Mouse (Mus musculus): ENCODE data around the gene Gm5108. TPM values are rescaled to one million over a fixed set of nuclear protein-coding genes. Genes with fewer than 3 reads are reported as not detected.

The Gm5108 gene
- not detected in 2 replicates for polyA plus RNA-seq (2015; fragmentation: Nextera tagmentation; extraction: Ambion mirVana)

DNA sequence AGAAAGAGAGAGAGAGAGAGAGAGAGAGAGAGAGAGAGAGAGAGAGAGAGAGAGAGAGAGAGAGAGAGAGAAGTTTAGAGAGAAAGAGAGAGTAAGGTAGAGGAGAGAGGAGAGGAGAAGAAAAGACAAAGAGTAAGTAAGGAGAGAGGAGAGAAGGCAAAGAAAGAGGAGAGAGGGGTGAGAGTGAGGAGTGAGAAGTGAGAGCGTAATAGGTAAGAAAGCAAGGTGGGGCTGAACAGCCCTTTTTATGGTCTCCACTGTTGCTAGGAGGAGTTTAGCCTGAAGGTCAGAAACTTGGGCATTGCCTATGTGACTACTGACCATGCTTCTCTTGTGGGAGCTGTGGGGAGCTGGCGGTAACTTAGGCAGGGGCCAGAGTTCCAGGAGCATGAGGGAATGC is at the start of gene Gm5108:
Gene Gm5108 (plus strand): TSS at position 301 of the 400 bp plus-strand sequence.
- ATAC-seq (replicated peaks) = no peak
- Histone ChIP-seq H3K4me1 (no peaks in the 10 kb centered on the region), H3K4me3 (no peak within 1 kb of the TSS), H3K4me2 (no peak within 1 kb of the TSS), H3K36me3 (replicated peaks) (no peaks in the 10 kb centered on the region), H3K27me3 (replicated peaks) (no peaks in the 10 kb centered on the region), H3K9me3 (no peaks in the 10 kb centered on the region), H3K27ac (no peak within 1 kb of the TSS), H3K9ac (no peak within 1 kb of the TSS)
- WGBS = 91% methylated on average over 2 of the region's 2 CpGs

DNA sequence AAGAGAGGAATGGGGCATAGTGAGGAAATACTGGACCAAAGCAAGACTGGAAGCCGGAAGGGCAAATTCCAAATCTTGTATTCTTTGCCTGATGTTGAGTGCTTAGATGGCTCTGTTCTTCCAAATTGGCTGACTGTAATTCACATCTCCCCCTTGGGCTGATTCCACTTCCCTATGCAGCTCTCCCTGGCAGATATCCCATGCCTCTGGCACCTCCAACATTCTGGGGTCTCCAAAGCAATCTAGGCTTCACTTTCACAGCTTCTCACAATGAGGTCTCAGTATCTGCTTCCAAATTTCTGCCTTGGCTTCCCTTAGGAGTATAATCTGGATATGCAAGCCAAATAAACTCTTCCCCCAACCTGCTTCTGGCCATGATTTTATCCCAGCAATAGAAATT is 42.5 kb upstream of the Gm5108 start:
- H3K36me3 ChIP-seq (replicated peaks) = no peaks in the 10 kb centered on the region
- H3K9ac ChIP-seq = no peak overlapping the region
- H3K9me3 ChIP-seq = no peaks in the 10 kb centered on the region
- 93% methylated on average over 1 of the region's 1 CpGs for WGBS
- H3K27me3 ChIP-seq (replicated peaks) = no peaks in the 10 kb centered on the region
- H3K4me1 ChIP-seq = no peaks in the 10 kb centered on the region
- no peak overlapping the region for H3K4me3 ChIP-seq
- no peak for ATAC-seq (replicated peaks)
- no peak overlapping the region for H3K4me2 ChIP-seq
- H3K27ac ChIP-seq = no peak overlapping the region

DNA sequence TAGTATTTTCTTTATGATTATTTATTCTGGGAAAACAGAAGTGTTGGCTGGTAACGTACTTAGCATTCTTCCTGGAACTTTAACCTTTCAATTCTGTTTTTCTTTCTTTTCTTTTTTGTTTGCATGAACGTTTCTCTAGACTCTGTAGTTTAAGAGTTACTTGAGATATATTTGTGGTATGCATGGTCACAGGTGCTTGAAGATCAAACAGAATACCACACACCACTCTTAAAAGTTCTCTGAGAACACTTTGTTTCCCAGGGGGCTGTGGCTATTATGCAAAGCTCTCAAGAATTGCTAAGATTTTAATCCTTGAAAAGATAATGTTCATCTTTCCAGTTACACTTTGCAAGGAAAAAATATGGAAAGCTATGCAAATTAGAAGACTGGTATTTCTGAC is 36.9 kb upstream of the Gm5108 start:
- H3K27ac ChIP-seq = no peak overlapping the region
- H3K36me3 ChIP-seq (replicated peaks) = no peaks in the 10 kb centered on the region
- H3K9me3 ChIP-seq = no peaks in the 10 kb centered on the region
- no peak overlapping the region for H3K4me3 ChIP-seq
- no peak overlapping the region for H3K9ac ChIP-seq
- WGBS = 60% methylated on average over 2 of the region's 2 CpGs
- ATAC-seq (replicated peaks) = no peak
- no peaks in the 10 kb centered on the region for H3K4me1 ChIP-seq
- H3K4me2 ChIP-seq = no peak overlapping the region
- no peaks in the 10 kb centered on the region for H3K27me3 ChIP-seq (replicated peaks)

DNA sequence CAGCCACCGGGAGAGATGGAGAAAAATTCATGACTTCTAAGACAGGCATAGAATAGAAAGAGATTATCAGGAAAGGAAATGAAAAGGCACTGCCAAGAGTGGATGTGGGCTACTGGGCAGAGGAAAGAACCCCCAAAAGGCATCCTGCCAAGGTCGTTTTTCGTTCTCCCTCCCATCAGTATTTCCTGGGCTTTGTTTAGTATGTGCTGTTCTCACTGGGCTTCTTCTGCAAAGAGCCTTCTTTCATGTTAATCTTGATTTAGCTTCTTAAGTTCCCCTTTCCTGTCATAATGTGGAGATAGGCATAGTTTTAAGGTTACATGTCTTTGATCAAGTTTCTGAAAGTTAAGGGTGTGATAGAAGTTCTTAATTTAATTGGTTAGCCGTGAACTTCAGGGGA is 10.9 kb upstream of the Gm5108 start:
- Histone ChIP-seq H3K4me2 (no peak overlapping the region), H3K9ac (no peak overlapping the region), H3K27me3 (replicated peaks) (no peaks in the 10 kb centered on the region), H3K9me3 (no peaks in the 10 kb centered on the region), H3K4me3 (no peak overlapping the region), H3K4me1 (no peaks in the 10 kb centered on the region), H3K27ac (no peak overlapping the region), H3K36me3 (replicated peaks) (no peaks in the 10 kb centered on the region)
- ATAC-seq (replicated peaks) = no peak
- 61% methylated on average over 4 of the region's 4 CpGs for WGBS

DNA sequence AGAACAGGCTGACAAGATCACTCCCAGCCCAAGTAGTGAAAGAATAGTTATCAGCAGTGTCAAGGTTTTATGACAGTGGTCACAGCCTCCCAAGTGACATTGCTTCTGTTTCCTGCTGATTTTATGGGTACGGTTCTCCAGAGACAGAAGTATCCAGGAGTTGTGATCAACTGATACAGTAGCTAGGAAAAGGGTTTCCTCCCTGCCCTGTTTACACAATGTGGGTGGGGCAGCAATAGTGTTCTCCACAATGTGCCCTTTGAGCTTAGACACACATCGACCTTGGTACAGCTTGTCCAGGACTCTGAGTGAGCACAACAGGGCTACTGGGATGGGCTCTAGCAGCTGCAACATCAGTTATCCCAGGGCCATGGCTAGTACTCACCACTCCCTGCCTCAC is 9.8 kb upstream of the Gm5108 start:
- Histone ChIP-seq H3K9me3 (no peaks in the 10 kb centered on the region), H3K9ac (no peak overlapping the region), H3K4me1 (no peaks in the 10 kb centered on the region), H3K4me3 (no peak overlapping the region), H3K27me3 (replicated peaks) (no peaks in the 10 kb centered on the region), H3K27ac (no peak overlapping the region), H3K4me2 (no peak overlapping the region), H3K36me3 (replicated peaks) (no peaks in the 10 kb centered on the region)
- ATAC-seq (replicated peaks) = no peak
- 86% methylated on average over 2 of the region's 2 CpGs for WGBS

DNA sequence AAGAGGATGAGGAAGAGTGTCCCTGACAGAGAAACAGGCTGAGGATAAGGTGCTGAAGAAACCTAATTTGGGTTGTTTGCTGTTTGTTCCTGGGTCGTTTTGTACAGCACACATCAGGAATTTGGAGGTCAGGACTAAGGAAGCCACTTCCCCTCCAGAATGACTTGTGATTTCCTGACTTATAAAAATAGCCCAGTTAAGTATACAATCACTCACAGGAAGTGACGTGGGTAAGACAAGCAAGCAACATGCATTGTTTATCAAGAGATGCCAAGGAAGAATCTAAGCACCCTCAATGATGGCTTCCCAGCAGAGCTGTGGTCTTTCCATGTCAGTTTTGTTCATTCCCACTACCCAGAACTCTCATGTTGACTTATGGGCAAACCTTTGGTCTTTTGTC is 1.7 kb downstream of the Gm5108 start:
- Histone ChIP-seq H3K27me3 (replicated peaks) (no peaks in the 10 kb centered on the region), H3K36me3 (replicated peaks) (no peaks in the 10 kb centered on the region), H3K9me3 (no peaks in the 10 kb centered on the region), H3K4me2 (no peak overlapping the region), H3K4me1 (no peaks in the 10 kb centered on the region), H3K9ac (no peak overlapping the region), H3K27ac (no peak overlapping the region), H3K4me3 (no peak overlapping the region)
- ATAC-seq (replicated peaks) = no peak
- 80% methylated on average over 2 of the region's 2 CpGs for WGBS

DNA sequence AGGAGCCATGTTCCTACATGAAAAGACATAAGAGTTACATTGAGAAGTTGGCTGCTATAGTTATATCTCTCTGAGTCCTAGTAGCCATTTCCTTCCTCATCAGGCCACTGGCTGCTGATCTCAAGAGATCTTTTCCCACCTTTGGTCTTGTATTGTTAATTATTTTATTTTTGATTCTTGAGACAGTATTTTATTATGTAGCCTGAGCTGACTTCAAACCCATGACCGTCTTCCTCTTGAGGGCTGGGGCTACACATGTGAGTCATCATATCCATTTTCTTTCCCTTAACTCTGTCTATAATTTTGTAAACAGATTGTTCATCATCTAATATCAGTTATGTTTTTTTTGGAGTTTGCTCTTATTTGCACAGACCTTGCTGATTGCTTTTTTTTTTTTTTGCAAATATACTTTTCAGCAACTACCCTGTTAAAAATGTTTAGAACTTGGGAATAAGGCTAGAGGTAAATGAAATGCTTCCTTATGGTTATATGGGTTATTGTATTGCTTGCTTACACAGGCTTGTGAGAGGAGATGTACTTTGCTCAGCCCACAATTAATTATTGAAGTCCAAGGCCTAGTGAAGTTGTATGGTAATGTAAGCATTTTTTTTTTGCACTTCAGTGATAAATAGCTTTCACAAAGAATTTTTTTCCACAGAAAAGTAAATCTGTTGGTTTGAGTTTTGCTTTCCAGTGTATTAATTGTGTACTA is 2.8 kb downstream of the Gm5108 start:
- H3K4me1 ChIP-seq = no peaks in the 10 kb centered on the region
- no peak overlapping the region for H3K4me2 ChIP-seq
- WGBS = 93% methylated on average over 1 of the region's 1 CpGs
- no peak for ATAC-seq (replicated peaks)
- H3K4me3 ChIP-seq = no peak overlapping the region
- H3K9ac ChIP-seq = no peak overlapping the region
- no peaks in the 10 kb centered on the region for H3K36me3 ChIP-seq (replicated peaks)
- H3K27me3 ChIP-seq (replicated peaks) = no peaks in the 10 kb centered on the region
- no peak overlapping the region for H3K27ac ChIP-seq
- no peaks in the 10 kb centered on the region for H3K9me3 ChIP-seq

DNA sequence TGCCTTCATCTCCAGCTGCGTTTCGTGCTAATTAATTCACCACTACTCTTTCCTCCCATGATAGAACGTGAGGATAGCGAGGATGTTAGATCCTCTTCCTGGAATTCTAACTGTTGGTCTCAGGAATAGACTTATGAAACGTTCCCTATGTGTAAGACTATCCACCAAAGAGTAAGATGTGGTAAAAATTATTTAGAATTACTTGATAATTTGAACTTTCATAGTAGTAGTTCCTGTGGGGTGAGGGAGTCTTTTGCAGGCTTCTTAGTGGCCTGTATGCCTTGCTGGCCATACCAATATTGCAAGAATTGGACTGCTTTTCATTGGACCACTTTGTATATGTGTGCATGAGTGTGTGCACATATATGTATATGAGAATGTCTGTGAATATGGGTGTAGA is 4.9 kb downstream of the Gm5108 start, which contains the start of gene Gm21905:
Gene Gm21905 (minus strand): TSS at position 101 of the 400 bp plus-strand sequence.
- no peaks in the 10 kb centered on the region for H3K27me3 ChIP-seq (replicated peaks)
- H3K4me2 ChIP-seq = no peak within 1 kb of the TSS
- no peaks in the 10 kb centered on the region for H3K9me3 ChIP-seq
- H3K4me3 ChIP-seq = no peak within 1 kb of the TSS
- H3K9ac ChIP-seq = no peak within 1 kb of the TSS
- 76% methylated on average over 5 of the region's 5 CpGs for WGBS
- H3K27ac ChIP-seq = no peak within 1 kb of the TSS
- no peak for ATAC-seq (replicated peaks)
- H3K36me3 ChIP-seq (replicated peaks) = no peaks in the 10 kb centered on the region
- H3K4me1 ChIP-seq = no peaks in the 10 kb centered on the region

DNA sequence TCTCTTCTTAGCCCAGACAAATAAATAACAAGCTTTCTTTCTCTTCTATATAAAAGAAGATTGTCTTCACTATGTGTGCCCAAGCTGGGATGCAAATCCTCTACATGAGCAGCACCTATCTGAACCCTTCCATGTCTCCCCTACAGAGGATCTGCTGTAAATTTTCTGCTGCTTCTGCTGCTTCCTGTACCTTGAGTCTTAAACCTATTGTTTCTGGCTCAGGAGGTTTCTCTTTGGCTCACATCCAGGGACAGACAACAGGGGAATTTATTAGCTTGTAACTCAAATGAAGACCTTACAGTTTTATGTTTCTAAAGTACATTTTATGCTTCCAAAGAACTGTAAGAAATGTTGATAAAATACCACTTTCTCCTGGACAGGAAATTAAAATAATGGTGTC is 5.5 kb downstream of the Gm5108 start:
- no peak overlapping the region for H3K27ac ChIP-seq
- H3K9me3 ChIP-seq = no peaks in the 10 kb centered on the region
- H3K27me3 ChIP-seq (replicated peaks) = no peaks in the 10 kb centered on the region
- H3K4me3 ChIP-seq = no peak overlapping the region
- no peaks in the 10 kb centered on the region for H3K4me1 ChIP-seq
- no peak overlapping the region for H3K9ac ChIP-seq
- H3K36me3 ChIP-seq (replicated peaks) = no peaks in the 10 kb centered on the region
- no peak for ATAC-seq (replicated peaks)
- H3K4me2 ChIP-seq = no peak overlapping the region

DNA sequence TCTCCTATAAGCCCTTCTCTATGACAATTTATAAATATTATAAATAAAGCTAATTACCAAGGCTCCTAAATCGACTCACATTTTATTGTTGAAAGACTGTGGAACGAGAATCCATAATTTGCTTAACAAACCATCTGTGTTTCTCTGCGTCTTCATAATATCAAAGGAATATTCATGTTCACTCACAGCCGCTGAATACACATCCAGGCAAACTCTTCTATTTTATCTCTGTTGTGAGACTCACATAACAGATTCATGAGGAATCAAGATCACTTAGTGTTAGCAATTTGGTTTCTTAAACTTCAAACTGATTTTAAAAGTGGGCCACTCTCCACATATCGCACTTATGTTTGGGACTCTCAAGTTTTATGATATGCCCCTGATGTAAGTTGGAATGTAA is 6.6 kb downstream of the Gm5108 start:
- no peak overlapping the region for H3K27ac ChIP-seq
- H3K4me2 ChIP-seq = no peak overlapping the region
- no peaks in the 10 kb centered on the region for H3K4me1 ChIP-seq
- ATAC-seq (replicated peaks) = no peak
- no peaks in the 10 kb centered on the region for H3K27me3 ChIP-seq (replicated peaks)
- H3K36me3 ChIP-seq (replicated peaks) = no peaks in the 10 kb centered on the region
- no peak overlapping the region for H3K9ac ChIP-seq
- 87% methylated on average over 5 of the region's 5 CpGs for WGBS
- no peak overlapping the region for H3K4me3 ChIP-seq
- no peaks in the 10 kb centered on the region for H3K9me3 ChIP-seq

DNA sequence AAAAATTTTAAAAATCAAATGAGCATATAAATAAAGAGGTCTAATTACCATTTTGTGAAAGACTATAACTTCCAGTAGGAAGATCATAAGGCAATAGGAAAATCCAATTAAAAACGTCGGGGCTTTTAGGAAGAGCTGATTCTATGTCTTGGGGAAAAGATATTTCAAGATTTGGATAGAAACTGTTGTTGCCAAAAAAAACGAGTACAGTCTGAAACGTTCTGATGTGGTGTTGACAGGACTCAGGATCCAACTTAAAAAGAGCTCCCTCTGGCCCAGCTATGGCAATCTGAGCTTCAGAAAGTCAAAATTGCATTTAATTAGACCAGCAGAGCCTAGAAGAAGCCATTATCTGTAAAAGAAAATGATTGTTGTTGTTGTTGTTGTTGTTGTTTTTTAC is 12.6 kb downstream of the Gm5108 start:
- H3K9me3 ChIP-seq = no peaks in the 10 kb centered on the region
- no peak overlapping the region for H3K27ac ChIP-seq
- no peak overlapping the region for H3K4me3 ChIP-seq
- H3K9ac ChIP-seq = no peak overlapping the region
- no peaks in the 10 kb centered on the region for H3K27me3 ChIP-seq (replicated peaks)
- ATAC-seq (replicated peaks) = no peak
- no peak overlapping the region for H3K4me2 ChIP-seq
- 79% methylated on average over 4 of the region's 4 CpGs for WGBS
- H3K36me3 ChIP-seq (replicated peaks) = no peaks in the 10 kb centered on the region
- H3K4me1 ChIP-seq = no peaks in the 10 kb centered on the region

DNA sequence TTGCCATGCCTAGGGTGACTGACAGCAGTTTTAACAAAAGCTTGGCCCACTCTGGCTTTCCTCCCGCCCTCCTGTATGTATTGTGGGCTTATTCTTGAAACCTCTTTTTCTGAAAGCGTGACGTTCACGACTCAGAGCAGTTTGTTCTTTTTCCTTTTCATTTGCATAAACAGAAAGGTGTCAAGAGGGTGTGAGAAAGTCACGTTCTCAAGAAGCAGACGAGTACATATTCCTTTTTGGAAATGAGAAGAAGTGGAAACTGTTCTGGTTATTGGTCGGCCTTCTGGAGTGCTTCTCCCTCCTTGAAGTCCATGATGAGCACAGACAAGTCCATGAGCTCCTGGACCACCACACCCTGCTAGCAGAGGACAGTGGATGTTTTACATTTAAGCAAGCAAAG is 14.0 kb downstream of the Gm5108 start:
- H3K4me1 ChIP-seq = no peaks in the 10 kb centered on the region
- ATAC-seq (replicated peaks) = no peak
- H3K9me3 ChIP-seq = no peaks in the 10 kb centered on the region
- H3K4me2 ChIP-seq = no peak overlapping the region
- H3K27ac ChIP-seq = no peak overlapping the region
- H3K4me3 ChIP-seq = no peak overlapping the region
- no peak overlapping the region for H3K9ac ChIP-seq
- no peaks in the 10 kb centered on the region for H3K36me3 ChIP-seq (replicated peaks)
- 47% methylated on average over 7 of the region's 7 CpGs for WGBS
- no peaks in the 10 kb centered on the region for H3K27me3 ChIP-seq (replicated peaks)
